Comparison of ENCODE assay signal across 8 mouse cellular contexts in genomic region chr2:3512076-3512475, GRCm38 (mm10). TPM values are rescaled to one million over a fixed set of nuclear protein-coding genes. Genes with fewer than 3 reads are reported as not detected.
DNase-seq lines count a peak whose midpoint lies in the region; ATAC-seq and TF ChIP-seq lines count a peak whose summit lies in the region.

No protein-coding gene starts in this region.

- no peaks in the 10 kb centered on the region for H3K27me3 ChIP-seq in intestine, embryonic 14.5 days (replicated peaks; ENCODE audit: control insufficient read depth, insufficient read depth, low read length)

- no peak for TF ChIP-seq CTCF in embryonic fibroblast, embryonic 13.5 days (IDR thresholded peaks at IDR 0.05; ENCODE audit: borderline replicate concordance, insufficient read depth, low read length)
- TF ChIP-seq CTCF in lung, adult 2 months (IDR thresholded peaks at IDR 0.05; ENCODE audit: insufficient read depth, low read length), result no peak
- no peak for TF ChIP-seq CTCF in olfactory bulb, adult 2 months (IDR thresholded peaks at IDR 0.05; ENCODE audit: insufficient read depth, low read depth, low read length)

- peak overlapping the region; percentile 72 for H3K4me3 ChIP-seq in embryonic fibroblast, embryonic 13.5 days (ENCODE audit: insufficient read depth, low read length)
- H3K4me3 ChIP-seq in intestine, embryonic 14.5 days (ENCODE audit: low read depth, low read length), result peak overlapping the region; percentile 93
- H3K4me3 ChIP-seq in lung, adult 2 months (replicated peaks; ENCODE audit: extremely low read depth, low read depth, low read length), result peak overlapping the region; percentile 87
- H3K4me3 ChIP-seq in olfactory bulb, adult 2 months (ENCODE audit: insufficient read depth, low read depth, low read length), result peak overlapping the region; percentile 93

- H3K4me2 ChIP-seq in intestine, embryonic 14.5 days (ENCODE audit: low read length), result peak overlapping the region; percentile 80

- no peaks in the 10 kb centered on the region for H3K9me3 ChIP-seq in intestine, embryonic 14.5 days (ENCODE audit: control insufficient read depth, low read length)

- peaks cover 4% of the 10 kb centered on the region; the same call in 1 of the 2 replicates for H3K4me1 ChIP-seq in embryonic fibroblast, embryonic 13.5 days (ENCODE audit: control insufficient read depth, insufficient read depth, low read length)
- H3K4me1 ChIP-seq in intestine, embryonic 14.5 days (replicated peaks; ENCODE audit: control insufficient read depth, insufficient read depth, low read length), result peaks cover 9% of the 10 kb centered on the region
- peaks cover 9% of the 10 kb centered on the region for H3K4me1 ChIP-seq in lung, adult 2 months (ENCODE audit: control insufficient read depth, insufficient read depth, low read length)
- H3K4me1 ChIP-seq in olfactory bulb, adult 2 months (ENCODE audit: control insufficient read depth, insufficient read depth, low read length), result peaks cover 6% of the 10 kb centered on the region; the same call in 1 of the 2 replicates

- under 1% methylated on average over 15 of the region's 15 CpGs for WGBS in intestine, embryonic 14.5 days
- under 1% methylated on average over 15 of the region's 15 CpGs for WGBS in lung, adult 2 months
- 1% methylated on average over 15 of the region's 15 CpGs for WGBS in olfactory bulb, adult 2 months

- peaks cover 36% of the 10 kb centered on the region for H3K36me3 ChIP-seq in intestine, embryonic 14.5 days (ENCODE audit: control insufficient read depth, insufficient read depth, low read length)

- peak overlapping the region; percentile 87 for H3K9ac ChIP-seq in intestine, embryonic 14.5 days (ENCODE audit: low read length)

- no peak overlapping the region for H3K27ac ChIP-seq in embryonic fibroblast, embryonic 13.5 days (ENCODE audit: insufficient read depth, low read length)
- H3K27ac ChIP-seq in intestine, embryonic 14.5 days (ENCODE audit: low read depth), result peak overlapping the region; percentile 84
- H3K27ac ChIP-seq in olfactory bulb, adult 2 months (ENCODE audit: insufficient read depth, low read depth, low read length), result 0 out of 2 replicates have a peak overlapping the region, but pooled peaks have one; percentile 68

- TF ChIP-seq POLR2A in embryonic fibroblast, embryonic 13.5 days (IDR thresholded peaks at IDR 0.05; ENCODE audit: low read depth, low read length), result no peak
- TF ChIP-seq POLR2A in lung, adult 2 months (IDR thresholded peaks at IDR 0.05; ENCODE audit: borderline replicate concordance, extremely low read depth, low read depth, low read length), result no peak
- TF ChIP-seq POLR2A in olfactory bulb, adult 2 months (IDR thresholded peaks at IDR 0.05; ENCODE audit: insufficient read depth, low read depth, low read length), result no peak

- DNase-seq in left cerebral cortex, adult 11 months (ENCODE audit: low spot score), result peak; percentile 15
- no peak for DNase-seq in left cerebral cortex, adult 18-20 months (ENCODE audit: low spot score in 2 of 2)
- peak; percentile 19 to 24 for DNase-seq in adrenal gland, postnatal 36 days
- DNase-seq in intestine, embryonic 14.5 days (ENCODE audit: low spot score), result no peak
- no peak for DNase-seq in lung, adult 2 months
- no peak for DNase-seq in gastrocnemius, postnatal 36 days

- intact Hi-C loops in gastrocnemius, postnatal 36 days (cut with DNase I), result loop anchor here (5.0 kb wide), 1 partner anchor 185 kb away; no protein-coding TSS in a partner anchor

- ATAC-seq in intestine, embryonic 14.5 days (replicated peaks; ENCODE audit: low FRiP score, low TSS enrichment, low read depth), result 0 out of 2 replicates have a peak, but pooled peaks have one; percentile 1

RNA-seq across cellular contexts. Expression of gene Gm45902, which starts 0.5 kb away (rescaled TPM):
- total RNA-seq in left cerebral cortex, adult 18-20 months (2021), result 1 to 10 TPM; 4.2 to 4.4 TPM
- 1 to 10 TPM; 2.3 to 2.8 TPM for total RNA-seq in adrenal gland, postnatal 36 days (2021)
- polyA plus RNA-seq in embryonic fibroblast, embryonic 13.5 days (2011; ENCODE audit: insufficient read length, low read depth, missing spikeins), result 3.7 and 4.1 TPM in 2 replicates
- 4.8 and 5.1 TPM in 2 replicates for polyA plus RNA-seq in intestine, embryonic 14.5 days (2014; fragmentation: Nextera tagmentation; extraction: Ambion mirVana)
- polyA plus RNA-seq in lung, adult 2 months (2012; rRNA removed), result 1.2 and 1.3 TPM in 2 replicates
- polyA plus RNA-seq in olfactory bulb, adult 2 months (2012; ENCODE audit: insufficient read depth, insufficient read length, low replicate concordance, missing spikeins), result not detected in 2 replicates
- total RNA-seq in gastrocnemius, postnatal 36 days (2021), result 1 to 10 TPM in 1 of 2 experiments, under 1 TPM in 1; 0.72 to 1.0 TPM

RNA-seq across cellular contexts. Expression of gene Hspa14, which starts 0.5 kb away (rescaled TPM):
- total RNA-seq in left cerebral cortex, adult 18-20 months (2021), result 10 to 100 TPM; 43.9 to 44.6 TPM
- 10 to 100 TPM; 35.4 to 43.6 TPM for total RNA-seq in adrenal gland, postnatal 36 days (2021)
- polyA plus RNA-seq in embryonic fibroblast, embryonic 13.5 days (2011; ENCODE audit: insufficient read length, low read depth, missing spikeins), result 56.4 and 59.9 TPM in 2 replicates
- polyA plus RNA-seq in intestine, embryonic 14.5 days (2014; fragmentation: Nextera tagmentation; extraction: Ambion mirVana), result 113 and 119 TPM in 2 replicates
- 19.1 and 25.5 TPM in 2 replicates for polyA plus RNA-seq in lung, adult 2 months (2012; rRNA removed)
- polyA plus RNA-seq in olfactory bulb, adult 2 months (2012; ENCODE audit: insufficient read depth, insufficient read length, low replicate concordance, missing spikeins), result not detected in 2 replicates
- total RNA-seq in gastrocnemius, postnatal 36 days (2021), result 10 to 100 TPM; 11.5 to 12.0 TPM

RNA-seq across cellular contexts. Expression of gene Cdnf, which starts 0.8 kb away (rescaled TPM):
- total RNA-seq in left cerebral cortex, adult 18-20 months (2021), result under 1 TPM; 0.47 to 0.53 TPM
- total RNA-seq in adrenal gland, postnatal 36 days (2021), result 1 to 10 TPM; 3.4 to 4.3 TPM
- 1.6 TPM in 2 replicates for polyA plus RNA-seq in embryonic fibroblast, embryonic 13.5 days (2011; ENCODE audit: insufficient read length, low read depth, missing spikeins)
- 0.22 TPM in 2 replicates for polyA plus RNA-seq in intestine, embryonic 14.5 days (2014; fragmentation: Nextera tagmentation; extraction: Ambion mirVana)
- polyA plus RNA-seq in lung, adult 2 months (2012; rRNA removed), result 0.43 and 0.70 TPM in 2 replicates
- polyA plus RNA-seq in olfactory bulb, adult 2 months (2012; ENCODE audit: insufficient read depth, insufficient read length, low replicate concordance, missing spikeins), result not detected in 2 replicates
- 10 to 100 TPM; 36.5 to 39.6 TPM for total RNA-seq in gastrocnemius, postnatal 36 days (2021)

RNA-seq across cellular contexts. Expression of gene Suv39h2, which starts 37.2 kb away (rescaled TPM):
- total RNA-seq in left cerebral cortex, adult 18-20 months (2021), result 1 to 10 TPM; 3.5 to 4.0 TPM
- 1 to 10 TPM; 1.8 to 2.5 TPM for total RNA-seq in adrenal gland, postnatal 36 days (2021)
- 4.5 and 8.2 TPM in 2 replicates for polyA plus RNA-seq in embryonic fibroblast, embryonic 13.5 days (2011; ENCODE audit: insufficient read length, low read depth, missing spikeins)
- polyA plus RNA-seq in intestine, embryonic 14.5 days (2014; fragmentation: Nextera tagmentation; extraction: Ambion mirVana), result 15.3 and 16.0 TPM in 2 replicates
- polyA plus RNA-seq in lung, adult 2 months (2012; rRNA removed), result 0.25 and 0.26 TPM in 2 replicates
- polyA plus RNA-seq in olfactory bulb, adult 2 months (2012; ENCODE audit: insufficient read depth, insufficient read length, low replicate concordance, missing spikeins), result not detected in 2 replicates
- total RNA-seq in gastrocnemius, postnatal 36 days (2021), result under 1 TPM; 0.74 to 0.89 TPM

RNA-seq across cellular contexts. Expression of gene Fam107b, which starts 58.2 kb away (rescaled TPM):
- 1 to 10 TPM; 7.7 to 9.3 TPM for total RNA-seq in left cerebral cortex, adult 18-20 months (2021)
- 10 to 100 TPM; 11.0 to 14.2 TPM for total RNA-seq in adrenal gland, postnatal 36 days (2021)
- polyA plus RNA-seq in embryonic fibroblast, embryonic 13.5 days (2011; ENCODE audit: insufficient read length, low read depth, missing spikeins), result 28.2 and 34.4 TPM in 2 replicates
- polyA plus RNA-seq in intestine, embryonic 14.5 days (2014; fragmentation: Nextera tagmentation; extraction: Ambion mirVana), result 61.2 and 67.1 TPM in 2 replicates
- 11.1 and 14.7 TPM in 2 replicates for polyA plus RNA-seq in lung, adult 2 months (2012; rRNA removed)
- 84.5 TPM in 1 of 2 replicates, not detected in the other for polyA plus RNA-seq in olfactory bulb, adult 2 months (2012; ENCODE audit: insufficient read depth, insufficient read length, low replicate concordance, missing spikeins)
- 1 to 10 TPM; 1.8 to 2.2 TPM for total RNA-seq in gastrocnemius, postnatal 36 days (2021)

Comparison
In these comparisons a context has a peak if more than half of its experiments do, and no peak if none do; other contexts are left out.
1. DNase-seq: peak in left cerebral cortex, adult 11 months (single experiment) and adrenal gland, postnatal 36 days (2 of 2); none in left cerebral cortex, adult 18-20 months (0 of 2), intestine, embryonic 14.5 days (single experiment), lung, adult 2 months (single experiment) and gastrocnemius, postnatal 36 days (0 of 2).
2. RNA of gene Hspa14, which starts 0.5 kb away (polyA plus RNA-seq): 113 to 119 TPM in intestine, embryonic 14.5 days, 56.4 to 59.9 TPM in embryonic fibroblast, embryonic 13.5 days and 19.1 to 25.5 TPM in lung, adult 2 months; not detected in olfactory bulb, adult 2 months; every median in the first group is over 10 times any median in the second.
3. Peak in every context shown above with its lines, with median percentiles within 50 percentile points of each other: H3K4me3 ChIP-seq.